Mouse (Mus musculus): ENCODE data around the gene Srbd1. TPM values are rescaled to one million over a fixed set of nuclear protein-coding genes. Genes with fewer than 3 reads are reported as not detected.

Srbd1 gene
- 12.2 and 12.6 TPM in 2 replicates for polyA plus RNA-seq (2016; fragmentation: Nextera tagmentation; extraction: Ambion mirVana)

GRCm38 (mm10) chr17:86145079-86145951 lies at the start of gene Srbd1:
TSS of gene Srbd1 (minus strand) at chr17:86145175.
- peak; percentile 96 for ATAC-seq

GRCm38 (mm10) chr17:86193979-86194378 lies 49.0 kb upstream of the Srbd1 start:
- H3K36me3 ChIP-seq, result no peaks in the 10 kb centered on the region
- no peak overlapping the region for H3K4me3 ChIP-seq
- 75% methylated on average over 6 of the region's 6 CpGs for WGBS (ENCODE audit: insufficient replicate concordance)
- no peak overlapping the region for H3K4me2 ChIP-seq
- H3K27ac ChIP-seq, result no peak overlapping the region
- H3K9ac ChIP-seq, result no peak overlapping the region
- no peak for ATAC-seq
- H3K4me1 ChIP-seq, result peaks cover 6% of the 10 kb centered on the region; the same call in 1 of the 2 replicates
- H3K27me3 ChIP-seq (replicated peaks), result no peaks in the 10 kb centered on the region; the same call in 1 of the 2 replicates
- no peaks in the 10 kb centered on the region for H3K9me3 ChIP-seq (replicated peaks)

More at GRCm38 (mm10) chr17:86145079-86145951, at the start of gene Srbd1:
- peak within 1 kb of the TSS; percentile 87 for H3K9ac ChIP-seq
- no peaks in the 10 kb centered on the region for H3K27me3 ChIP-seq (replicated peaks)
- H3K4me1 ChIP-seq, result peaks cover 33% of the 10 kb centered on the region
- H3K27ac ChIP-seq, result peak within 1 kb of the TSS; percentile 78
- peak within 1 kb of the TSS; percentile 91 for H3K4me3 ChIP-seq
- peaks cover 20% of the 10 kb centered on the region for H3K36me3 ChIP-seq
- peak within 1 kb of the TSS; percentile 90 for H3K4me2 ChIP-seq
- H3K9me3 ChIP-seq (replicated peaks), result no peaks in the 10 kb centered on the region
- WGBS (ENCODE audit: insufficient replicate concordance), result 5% methylated on average over 34 of the region's 45 CpGs

DNA sequence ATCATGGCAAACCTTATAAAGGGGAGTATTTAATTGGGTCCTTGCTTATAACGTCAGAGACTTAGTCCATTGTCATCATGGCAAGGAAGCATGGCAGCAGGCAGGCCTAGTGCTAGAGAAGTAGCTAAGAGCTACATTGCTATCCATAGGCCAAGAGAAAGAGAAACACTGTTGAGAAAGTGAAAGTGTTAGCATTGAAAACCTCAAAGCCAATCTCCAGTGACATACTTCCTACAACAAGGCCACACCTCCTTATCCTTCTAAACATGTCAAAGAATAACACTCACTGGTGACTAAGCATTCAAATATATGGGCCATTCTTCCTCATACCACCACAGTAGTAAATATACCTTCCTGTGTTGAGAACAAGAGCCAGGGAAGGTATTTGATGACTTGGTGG lies 42.8 kb upstream of the Srbd1 start:
- Histone ChIP-seq H3K27ac (peak overlapping the region; percentile 12; the same call in 1 of the 2 replicates), H3K9me3 (replicated peaks) (no peaks in the 10 kb centered on the region), H3K36me3 (no peaks in the 10 kb centered on the region), H3K4me3 (no peak overlapping the region), H3K9ac (no peak overlapping the region), H3K4me1 (peaks cover 43% of the 10 kb centered on the region), H3K4me2 (peak overlapping the region; percentile 40), H3K27me3 (replicated peaks) (no peaks in the 10 kb centered on the region; the same call in 1 of the 2 replicates)
- ATAC-seq, result peak; percentile 40; the same call in 1 of the 2 replicates
- 38% methylated on average over 1 of the region's 1 CpGs for WGBS (ENCODE audit: insufficient replicate concordance)

DNA sequence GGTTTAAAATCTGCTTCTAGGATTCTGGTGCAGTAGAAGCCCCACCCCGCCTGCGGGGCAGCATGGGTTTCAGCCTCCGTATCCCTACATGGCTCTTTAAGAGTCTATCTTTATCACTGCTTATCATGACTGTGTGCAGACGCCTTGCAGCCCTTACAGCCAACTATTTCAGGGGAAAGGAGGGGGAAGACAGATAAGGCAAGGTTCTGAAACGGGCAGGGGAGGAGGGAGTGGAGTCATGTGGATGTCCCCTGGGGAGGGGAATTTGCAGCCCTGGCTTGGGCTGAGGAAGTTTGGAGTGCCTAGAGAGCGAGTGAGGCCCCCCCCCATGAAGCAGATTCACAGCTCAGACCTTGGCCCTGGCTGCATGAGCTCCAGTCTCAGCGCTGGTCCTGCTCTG lies 40.6 kb upstream of the Srbd1 start:
- Histone ChIP-seq H3K9ac (0 out of 2 replicates have a peak overlapping the region, but pooled peaks have one; percentile 28), H3K27ac (peak overlapping the region; percentile 5), H3K4me1 (peaks cover 43% of the 10 kb centered on the region), H3K9me3 (replicated peaks) (no peaks in the 10 kb centered on the region), H3K4me2 (peak overlapping the region; percentile 57), H3K4me3 (peak overlapping the region; percentile 18), H3K27me3 (replicated peaks) (no peaks in the 10 kb centered on the region), H3K36me3 (no peaks in the 10 kb centered on the region)
- ATAC-seq, result peak; percentile 89
- 1% methylated on average over 7 of the region's 7 CpGs for WGBS (ENCODE audit: insufficient replicate concordance)

DNA sequence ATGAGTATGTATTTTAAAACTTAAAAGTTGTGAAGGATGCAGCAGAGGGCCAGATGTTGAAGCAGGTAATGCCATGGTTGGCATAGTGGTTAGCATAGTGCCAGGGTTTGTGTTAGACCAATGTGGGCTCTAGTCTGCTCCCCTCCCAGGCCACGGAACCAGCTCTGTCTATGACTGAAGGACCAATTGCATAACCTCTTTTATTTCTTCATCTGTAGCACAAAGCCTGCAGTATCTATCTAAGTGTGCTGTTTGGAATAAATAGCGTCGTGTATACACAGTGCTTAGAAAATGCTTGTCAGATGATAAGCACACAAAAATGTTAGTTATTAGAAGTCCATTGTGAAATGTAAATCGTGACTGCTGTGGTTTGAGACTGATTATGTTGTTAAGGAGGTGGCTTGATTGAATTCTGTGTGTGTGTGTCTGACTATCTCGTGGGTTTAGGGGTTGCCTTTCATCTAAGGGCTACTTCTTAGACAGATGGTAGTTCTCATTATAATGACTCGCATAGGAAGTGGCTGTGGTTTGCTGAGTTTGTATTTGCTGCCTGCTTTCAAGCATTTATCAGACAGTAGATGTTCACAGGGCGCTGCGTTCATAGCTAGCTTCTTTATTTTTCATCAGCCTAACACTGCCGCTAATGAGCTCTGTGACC lies 39.7 kb upstream of the Srbd1 start:
- peaks cover 43% of the 10 kb centered on the region for H3K4me1 ChIP-seq

DNA sequence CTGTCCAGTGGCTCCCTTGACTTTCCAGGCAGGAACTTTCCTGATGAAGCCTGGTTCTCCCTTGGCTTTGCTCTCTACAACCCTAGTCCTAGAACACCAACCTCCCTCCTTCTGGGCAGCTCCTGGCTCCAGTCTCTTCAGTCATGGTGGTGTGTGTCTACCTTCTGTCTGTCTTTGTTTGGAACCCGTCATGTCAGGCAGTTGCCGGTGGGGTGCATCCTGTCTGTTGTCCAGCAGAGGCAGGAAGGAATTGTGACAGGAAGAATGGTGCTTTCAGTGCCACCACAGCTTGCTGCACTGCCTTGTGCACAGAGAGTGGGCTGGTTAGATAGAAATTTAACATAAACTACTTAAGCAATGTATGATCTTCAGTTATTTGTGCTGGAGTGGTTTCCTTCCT lies 38.8 kb upstream of the Srbd1 start:
- peaks cover 43% of the 10 kb centered on the region for H3K4me1 ChIP-seq
- WGBS (ENCODE audit: insufficient replicate concordance), result 11% methylated on average over 2 of the region's 2 CpGs
- H3K27ac ChIP-seq, result no peak overlapping the region

More for the DNA sequence above, 39.7 kb upstream of the Srbd1 start:
- Histone ChIP-seq H3K27ac (peak overlapping the region; percentile 18; the same call in 1 of the 2 replicates), H3K36me3 (no peaks in the 10 kb centered on the region), H3K4me3 (no peak overlapping the region), H3K9ac (no peak overlapping the region), H3K4me2 (peak overlapping the region; percentile 57), H3K27me3 (replicated peaks) (no peaks in the 10 kb centered on the region), H3K9me3 (replicated peaks) (no peaks in the 10 kb centered on the region)
- no peak for ATAC-seq
- 12% methylated on average over 9 of the region's 9 CpGs for WGBS (ENCODE audit: insufficient replicate concordance)

DNA sequence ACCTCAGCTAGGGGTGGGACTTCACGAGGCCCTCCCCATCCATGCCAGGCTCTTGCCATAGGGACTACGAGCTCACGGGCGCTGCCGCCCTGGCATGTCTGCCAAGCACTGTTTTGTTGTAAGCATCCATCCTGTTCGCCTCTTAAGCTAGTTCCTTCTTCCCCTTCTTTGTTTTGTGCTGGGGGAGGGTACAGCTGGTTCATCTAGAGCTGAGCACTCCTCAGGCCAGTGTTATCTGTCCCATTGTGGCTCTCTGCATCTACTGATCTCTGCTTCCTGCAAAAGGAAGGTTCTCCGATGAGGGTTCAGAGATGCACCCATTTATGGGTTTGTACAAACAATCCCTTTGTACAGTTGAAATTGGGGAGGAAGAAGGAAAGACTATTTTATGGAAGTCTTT lies 31.7 kb upstream of the Srbd1 start:
- no peak for ATAC-seq
- H3K27ac ChIP-seq, result no peak overlapping the region

More for the DNA sequence above, 38.8 kb upstream of the Srbd1 start:
- no peak overlapping the region for H3K4me3 ChIP-seq
- no peaks in the 10 kb centered on the region for H3K9me3 ChIP-seq (replicated peaks)
- H3K36me3 ChIP-seq, result no peaks in the 10 kb centered on the region
- H3K9ac ChIP-seq, result no peak overlapping the region
- no peak for ATAC-seq
- H3K27me3 ChIP-seq (replicated peaks), result no peaks in the 10 kb centered on the region
- H3K4me2 ChIP-seq, result no peak overlapping the region

DNA sequence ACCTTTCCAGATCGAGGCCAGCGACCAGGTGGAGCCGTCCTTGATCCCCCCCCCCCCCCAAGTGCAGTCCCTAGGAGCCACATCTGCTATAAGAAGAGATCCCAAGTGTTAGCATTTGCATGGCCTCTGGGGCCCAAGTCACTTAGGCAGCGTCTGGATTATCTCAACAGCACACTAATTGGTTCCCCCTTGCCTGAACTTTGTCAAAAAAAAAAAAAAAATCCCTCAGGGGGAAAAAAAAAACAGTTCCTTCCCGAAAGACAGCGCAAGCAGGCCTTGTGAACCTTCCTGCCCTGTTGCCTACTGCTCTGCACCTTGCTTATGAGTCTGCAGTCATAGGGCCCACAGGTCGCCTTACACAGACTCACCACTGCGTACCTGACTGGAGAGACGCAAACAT lies 30.5 kb upstream of the Srbd1 start:
- WGBS (ENCODE audit: insufficient replicate concordance), result 55% methylated on average over 9 of the region's 9 CpGs
- Histone ChIP-seq H3K9me3 (replicated peaks) (no peaks in the 10 kb centered on the region), H3K4me1 (peaks cover 24% of the 10 kb centered on the region), H3K27me3 (replicated peaks) (peaks cover 15% of the 10 kb centered on the region), H3K27ac (no peak overlapping the region), H3K9ac (no peak overlapping the region), H3K36me3 (no peaks in the 10 kb centered on the region), H3K4me3 (no peak overlapping the region), H3K4me2 (no peak overlapping the region)
- ATAC-seq, result no peak

More for the DNA sequence above, 31.7 kb upstream of the Srbd1 start:
- Histone ChIP-seq H3K4me2 (no peak overlapping the region), H3K27me3 (replicated peaks) (0 out of 2 replicates have a peak, but pooled peaks cover 5% of the 10 kb centered on the region), H3K4me1 (peaks cover 18% of the 10 kb centered on the region), H3K36me3 (no peaks in the 10 kb centered on the region), H3K9me3 (replicated peaks) (no peaks in the 10 kb centered on the region), H3K4me3 (no peak overlapping the region), H3K9ac (no peak overlapping the region)
- WGBS (ENCODE audit: insufficient replicate concordance), result 43% methylated on average over 7 of the region's 7 CpGs

- no peaks in the 10 kb centered on the region for H3K36me3 ChIP-seq
- WGBS (ENCODE audit: insufficient replicate concordance), result 42% methylated on average over 9 of the region's 9 CpGs
- H3K9me3 ChIP-seq (replicated peaks), result no peaks in the 10 kb centered on the region
- H3K4me1 ChIP-seq, result peaks cover 47% of the 10 kb centered on the region
- peaks cover 48% of the 10 kb centered on the region for H3K27me3 ChIP-seq (replicated peaks)
- no peak for ATAC-seq
- H3K4me3 ChIP-seq, result no peak overlapping the region
- H3K4me2 ChIP-seq, result peak overlapping the region; percentile 97
- no peak overlapping the region for H3K9ac ChIP-seq
- no peak overlapping the region for H3K27ac ChIP-seq
Measured at GRCm38 (mm10) chr17:86170164-86170958, 25.4 kb upstream of the Srbd1 start.

- no peak overlapping the region for H3K9ac ChIP-seq
Measured at GRCm38 (mm10) chr17:86169092-86169491, 24.1 kb upstream of the Srbd1 start.

DNA sequence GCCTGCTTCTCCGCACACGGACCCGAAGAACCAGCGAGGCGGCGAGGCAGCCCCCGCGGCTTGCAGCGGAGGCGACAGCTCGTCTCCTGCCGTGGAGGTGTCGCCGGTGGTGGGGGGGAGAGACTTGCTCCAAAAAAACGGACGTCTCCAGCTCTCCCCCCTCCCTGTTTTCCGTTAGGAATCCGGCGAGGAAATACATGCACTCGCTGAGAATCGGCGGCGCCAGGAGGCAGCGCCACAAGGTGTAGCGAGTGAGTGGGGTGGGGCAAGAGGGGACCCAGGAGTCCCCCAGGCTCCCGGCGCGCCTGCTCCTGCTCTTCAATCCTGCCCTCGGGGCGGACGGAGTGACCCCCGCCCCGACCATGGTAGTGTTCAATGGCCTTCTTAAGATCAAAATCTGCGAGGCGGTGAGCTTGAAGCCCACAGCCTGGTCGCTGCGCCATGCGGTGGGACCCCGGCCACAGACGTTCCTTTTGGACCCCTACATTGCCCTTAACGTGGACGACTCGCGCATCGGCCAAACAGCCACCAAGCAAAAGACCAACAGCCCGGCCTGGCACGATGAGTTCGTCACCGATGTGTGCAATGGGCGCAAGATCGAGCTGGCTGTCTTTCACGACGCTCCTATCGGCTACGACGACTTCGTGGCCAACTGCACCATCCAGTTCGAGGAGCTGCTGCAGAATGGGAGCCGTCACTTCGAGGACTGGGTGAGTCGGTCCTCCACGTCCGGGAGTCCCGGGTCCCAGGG lies 23.4 kb upstream of the Srbd1 start:
- Histone ChIP-seq H3K27ac (no peak overlapping the region), H3K27me3 (replicated peaks) (peaks cover 51% of the 10 kb centered on the region)
- WGBS (ENCODE audit: insufficient replicate concordance), result 1% methylated on average over 64 of the region's 64 CpGs

More at GRCm38 (mm10) chr17:86169092-86169491, 24.1 kb upstream of the Srbd1 start:
- peaks cover 51% of the 10 kb centered on the region for H3K4me1 ChIP-seq
- H3K4me2 ChIP-seq, result peak overlapping the region; percentile 97
- H3K4me3 ChIP-seq, result peak overlapping the region; percentile 69
- H3K27me3 ChIP-seq (replicated peaks), result peaks cover 48% of the 10 kb centered on the region
- H3K27ac ChIP-seq, result no peak overlapping the region
- H3K9me3 ChIP-seq (replicated peaks), result no peaks in the 10 kb centered on the region
- no peaks in the 10 kb centered on the region for H3K36me3 ChIP-seq
- ATAC-seq, result no peak
- 37% methylated on average over 6 of the region's 6 CpGs for WGBS (ENCODE audit: insufficient replicate concordance)

More for the DNA sequence above, 23.4 kb upstream of the Srbd1 start:
- no peaks in the 10 kb centered on the region for H3K36me3 ChIP-seq
- H3K4me3 ChIP-seq, result peak overlapping the region; percentile 69
- peaks cover 51% of the 10 kb centered on the region for H3K4me1 ChIP-seq
- peak overlapping the region; percentile 84 for H3K9ac ChIP-seq
- no peak for ATAC-seq
- peak overlapping the region; percentile 97 for H3K4me2 ChIP-seq
- H3K9me3 ChIP-seq (replicated peaks), result no peaks in the 10 kb centered on the region
